Mouse (Mus musculus): ENCODE measurements around the gene Entr1.
A peak's percentile ranks its signal among the peaks of the same experiment; 100 is the strongest.
"Not testable (repeated sequence)": the region's sequence is repeated elsewhere in the genome, so short reads cannot be mapped to it uniquely, and the experiment has no call there.

Entr1 gene

GRCm38 (mm10) chr2:26388682-26389153, 398 bp downstream of the Entr1 start:
- no peak for DNase-seq (ENCODE audit: low spot score in 2 of 2)

- no peak for DNase-seq (ENCODE audit: low spot score in 2 of 2)
Measured at GRCm38 (mm10) chr2:26387713-26388112, 1.4 kb downstream of the Entr1 start.

DNA sequence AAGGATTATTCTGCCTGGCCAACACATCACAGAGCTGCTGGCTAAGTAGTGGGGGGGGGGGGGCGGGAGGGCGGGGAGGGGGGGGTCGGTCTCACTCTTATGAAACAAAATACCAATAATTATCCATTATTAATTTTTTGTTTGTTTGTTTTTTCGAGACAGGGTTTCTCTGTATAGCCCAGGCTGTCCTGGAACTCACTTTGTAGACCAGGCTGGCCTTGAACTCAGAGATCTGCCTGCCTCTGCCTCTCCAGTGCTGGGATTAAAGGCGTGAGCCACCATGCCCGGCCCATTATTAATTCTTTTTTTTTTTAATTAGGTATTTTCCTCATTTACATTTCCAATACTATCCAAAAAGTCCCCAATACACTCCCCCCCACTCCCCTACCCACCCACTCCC, 8.2 kb downstream of the Entr1 start:
- not testable (repeated sequence) for DNase-seq (ENCODE audit: low spot score in 2 of 2)

DNA sequence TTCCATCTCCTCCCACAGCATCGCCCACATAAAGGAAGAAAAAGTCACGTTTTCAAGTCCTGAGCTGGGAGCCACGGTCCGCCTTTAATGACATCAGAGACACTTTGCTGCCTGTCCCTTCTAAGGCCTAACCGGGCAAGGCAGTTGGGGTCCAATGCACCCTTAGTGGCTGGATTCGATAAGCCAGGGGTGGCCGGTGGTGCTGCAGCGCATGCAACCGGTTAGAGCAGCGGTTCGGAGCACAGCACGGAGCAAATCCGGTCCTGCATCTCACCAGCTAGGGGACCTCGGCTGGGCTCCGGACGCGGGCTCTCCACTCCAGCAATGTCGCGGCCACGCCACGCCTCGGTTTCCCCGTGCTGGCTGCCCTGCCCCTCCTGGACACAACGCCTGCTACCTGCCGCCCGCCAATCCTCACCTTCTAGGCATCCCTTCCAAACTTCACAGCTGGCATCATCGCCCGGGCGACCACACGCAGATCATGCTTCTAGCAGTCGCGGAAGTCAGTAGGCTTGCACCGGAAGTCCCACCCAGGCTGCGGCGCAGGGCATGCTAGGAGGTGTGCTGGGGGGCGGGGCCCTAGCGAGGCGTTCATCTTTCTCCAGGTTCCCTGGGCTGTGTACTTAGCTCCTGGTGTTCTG, 8.9 kb downstream of the Entr1 start, which contains the start of gene Snapc4:
Gene Snapc4, minus strand, starts transcription at position 523 of the 641 bp plus-strand sequence.
- peak; percentile 73 to 76 for DNase-seq (ENCODE audit: low spot score in 2 of 2)

DNA sequence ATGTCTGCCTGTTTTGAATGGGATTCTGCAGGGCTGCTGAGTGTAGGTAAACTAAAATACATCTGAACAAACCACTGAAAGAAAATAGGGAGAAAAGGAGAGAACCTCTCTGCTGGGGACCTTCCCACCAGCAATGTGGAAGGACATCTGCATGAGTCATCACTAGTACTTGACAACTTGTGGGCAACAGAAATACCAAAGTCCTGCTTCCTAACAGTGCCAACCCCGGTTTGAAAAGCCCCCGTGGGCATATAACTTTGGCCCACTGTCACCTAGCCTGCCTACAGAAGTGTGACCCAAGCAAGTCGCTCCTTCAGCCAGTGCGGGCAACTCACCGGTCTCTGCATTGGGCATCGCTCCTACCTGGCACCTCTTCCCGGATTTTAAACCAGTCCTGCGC, 16.7 kb downstream of the Entr1 start:
- no peak for DNase-seq (ENCODE audit: low spot score in 2 of 2)

- no peak for DNase-seq (ENCODE audit: low spot score in 2 of 2)
Measured at GRCm38 (mm10) chr2:26368572-26368971, 20.5 kb downstream of the Entr1 start.

GRCm38 (mm10) chr2:26367911-26368310, 21.2 kb downstream of the Entr1 start:
- DNase-seq (ENCODE audit: low spot score in 2 of 2): no peak

DNA sequence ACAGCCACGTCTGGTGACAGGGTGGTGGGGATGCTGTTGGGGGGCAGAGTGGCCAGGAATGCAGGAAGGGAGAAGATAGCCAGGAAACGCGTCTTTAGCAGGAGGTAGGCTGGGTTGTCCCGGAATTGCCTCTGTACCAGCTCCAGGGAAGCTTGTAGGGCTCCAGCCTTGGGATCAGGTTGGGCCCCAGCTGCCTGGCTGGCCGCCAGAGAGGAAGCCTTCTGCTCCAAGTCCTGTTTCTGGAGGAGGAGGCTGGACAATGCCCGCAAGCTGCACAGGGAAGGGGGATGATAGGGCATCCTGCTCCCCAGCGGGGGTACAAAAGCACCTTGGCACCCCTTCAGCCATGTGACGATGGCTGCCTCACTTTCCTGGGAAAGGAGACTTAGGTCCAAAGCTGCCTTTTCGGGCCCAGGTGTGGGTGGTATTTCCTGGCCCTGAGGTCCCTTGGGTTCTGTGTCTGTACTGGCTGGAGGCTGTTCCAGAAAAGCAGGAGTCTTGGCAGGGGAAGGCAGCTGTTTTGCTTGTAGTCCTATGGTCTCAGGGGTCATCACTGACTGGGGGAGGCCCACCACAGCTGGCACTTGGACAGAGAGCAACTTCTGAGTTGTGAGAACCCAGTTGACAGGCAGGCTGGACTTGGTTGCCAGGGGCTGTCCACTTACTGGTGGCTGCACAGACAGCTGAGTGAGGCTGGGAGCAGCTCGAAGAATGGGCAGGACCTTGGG, 24.2 kb downstream of the Entr1 start:
- no peak for DNase-seq (ENCODE audit: low spot score in 2 of 2)

GRCm38 (mm10) chr2:26363481-26363880, 25.6 kb downstream of the Entr1 start:
- DNase-seq (ENCODE audit: low spot score in 2 of 2): no peak

GRCm38 (mm10) chr2:26362991-26363390, 26.1 kb downstream of the Entr1 start:
- no peak for DNase-seq (ENCODE audit: low spot score in 2 of 2)

DNA sequence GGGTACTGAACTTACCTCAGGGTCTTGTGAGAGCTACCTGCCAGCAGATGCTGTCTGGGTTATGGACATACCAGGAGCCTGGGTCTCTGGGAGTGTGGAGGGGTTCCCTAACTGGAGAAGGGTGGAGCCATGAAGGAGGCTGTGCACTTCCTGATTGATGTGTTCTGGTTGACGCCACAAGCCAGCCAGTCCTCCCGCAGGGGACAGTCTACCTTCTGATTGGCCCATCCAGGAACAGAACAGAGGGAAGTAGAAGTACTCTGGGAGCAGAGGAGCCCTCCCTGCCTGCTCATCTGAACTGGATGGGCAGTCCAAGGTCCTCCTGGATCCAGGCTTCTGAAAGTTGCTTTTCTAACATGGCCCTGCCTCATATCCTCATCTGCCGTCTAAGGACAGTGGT, 28.3 kb downstream of the Entr1 start, which contains the start of gene Card9:
Gene Card9, minus strand, starts transcription at position 147 of the 400 bp plus-strand sequence.
- DNase-seq (ENCODE audit: low spot score in 2 of 2): no peak

- no peak for DNase-seq (ENCODE audit: low spot score in 2 of 2)
Measured at GRCm38 (mm10) chr2:26359983-26360382, 29.1 kb downstream of the Entr1 start.

DNA sequence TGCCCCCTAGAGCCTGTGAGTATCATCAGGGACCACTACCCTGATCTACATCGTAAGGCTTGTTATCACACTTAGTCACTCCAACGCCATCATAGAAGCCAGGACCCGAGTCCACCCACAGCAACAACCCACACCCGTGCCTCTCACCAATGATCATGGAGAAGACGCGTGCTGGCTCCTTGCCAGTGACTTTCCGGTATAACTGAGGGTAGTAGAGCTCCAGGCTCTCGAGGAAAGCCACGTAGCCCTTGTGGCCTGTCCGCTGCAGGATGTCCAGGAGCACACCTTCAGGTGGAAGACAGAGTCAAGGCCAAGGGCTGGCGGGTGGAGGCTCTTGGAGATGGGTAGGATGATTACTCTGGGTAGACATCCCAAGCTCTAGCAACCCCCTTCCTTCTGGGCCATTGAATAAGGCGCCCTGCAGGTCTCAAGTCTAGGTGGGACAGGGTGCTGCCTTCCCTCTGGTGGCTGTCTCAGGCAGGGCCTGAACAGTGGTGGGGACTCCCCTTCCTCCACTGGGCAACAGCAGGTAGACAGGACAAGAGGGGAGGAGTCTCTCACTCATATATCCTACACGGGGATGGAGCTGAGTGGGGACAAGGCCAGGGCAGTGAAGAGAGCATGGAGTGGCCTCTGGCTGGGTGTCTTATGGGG, 30.3 kb downstream of the Entr1 start:
- no peak for DNase-seq (ENCODE audit: low spot score in 2 of 2)

- no peak for DNase-seq (ENCODE audit: low spot score in 2 of 2)
Measured at GRCm38 (mm10) chr2:26357484-26357883, 31.6 kb downstream of the Entr1 start.

DNA sequence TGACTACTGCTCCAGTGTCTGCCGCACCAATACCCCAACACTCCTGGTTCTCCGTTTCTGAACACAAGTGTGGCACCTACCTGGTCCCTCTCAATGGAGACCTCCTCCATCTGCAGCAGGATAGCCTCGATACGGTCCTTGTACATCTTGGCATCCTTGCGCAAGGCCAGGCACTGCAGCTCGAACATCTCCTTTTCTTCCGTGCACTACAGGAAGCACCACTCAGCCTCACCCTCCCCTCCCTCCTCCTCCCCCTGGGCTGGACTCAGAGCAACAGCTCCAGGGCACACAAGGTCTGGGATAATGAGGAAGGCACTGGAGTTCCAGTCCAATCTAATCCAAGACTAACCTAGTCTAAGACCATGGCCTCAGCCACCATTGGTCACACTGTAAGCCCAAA, 32.4 kb downstream of the Entr1 start:
- DNase-seq (ENCODE audit: low spot score in 2 of 2): no peak

- DNase-seq (ENCODE audit: low spot score in 2 of 2): no peak
Measured at GRCm38 (mm10) chr2:26356231-26356630, 32.9 kb downstream of the Entr1 start.

GRCm38 (mm10) chr2:26354401-26354800, 34.7 kb downstream of the Entr1 start:
- no peak for DNase-seq (ENCODE audit: low spot score in 2 of 2)

- DNase-seq (ENCODE audit: low spot score in 2 of 2): no peak
Measured at GRCm38 (mm10) chr2:26353066-26353980, 35.8 kb downstream of the Entr1 start.

DNA sequence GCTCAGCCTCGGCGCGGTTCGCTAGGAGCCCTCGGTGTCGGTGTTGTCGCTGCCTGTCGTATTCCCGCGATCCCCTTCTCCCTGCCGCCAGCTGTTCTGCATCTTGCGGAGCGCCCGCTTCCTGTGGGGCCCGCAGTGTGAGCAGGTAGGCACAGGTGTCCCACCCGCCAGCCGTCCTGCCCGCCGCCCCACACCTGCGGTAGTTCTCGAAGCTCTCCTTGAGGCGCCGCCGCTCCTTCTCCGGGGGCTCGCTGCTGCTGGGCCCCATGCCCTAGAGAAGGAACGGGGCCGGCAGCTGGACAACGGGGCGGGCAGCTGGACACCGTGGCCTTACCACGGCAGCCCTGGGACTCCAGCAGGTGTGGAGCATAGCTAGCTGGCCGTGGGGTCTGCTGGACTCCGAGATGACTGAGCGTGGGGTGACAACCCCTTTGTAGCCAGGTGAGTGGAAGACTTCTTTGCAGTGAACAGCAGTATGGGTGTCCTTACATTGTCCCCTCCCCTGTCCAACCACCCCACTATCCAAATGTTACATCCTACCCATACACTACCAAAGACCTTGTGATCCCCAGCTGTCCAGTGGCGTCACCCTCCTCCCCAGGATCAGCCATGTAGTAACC, 36.7 kb downstream of the Entr1 start:
- DNase-seq (ENCODE audit: low spot score in 2 of 2): peak in 1 of 2 experiments; percentile 46

GRCm38 (mm10) chr2:26351358-26352290, 37.5 kb downstream of the Entr1 start, which contains the start of gene Dnlz:
Dnlz (minus strand) TSS chr2:26352110.
- DNase-seq (ENCODE audit: low spot score in 2 of 2): peak; percentile 90 to 93

Data from urinary bladder, adult 18-20 months (tissue).